Mouse (Mus musculus): ENCODE measurements around the gene Exo1. TPM values are rescaled to one million over a fixed set of nuclear protein-coding genes. Genes with fewer than 3 reads are reported as not detected.

Exo1 gene
- polyA plus RNA-seq, 1 experiment from 2014 or later = 13.6 TPM

GRCm38 (mm10) chr1:175883398-175883797, 3.0 kb downstream of the Exo1 start:
- H3K9me3 ChIP-seq (ENCODE audit: low read length) = no peaks in the 10 kb centered on the region
- H3K4me3 ChIP-seq (ENCODE audit: low read depth, low read length) = no peak overlapping the region
- no peak for TF ChIP-seq EP300 (IDR thresholded peaks at IDR 0.05; ENCODE audit: low read depth)
- TF ChIP-seq CTCF (IDR thresholded peaks at IDR 0.05; ENCODE audit: low read depth) = no peak
- no peak overlapping the region for H3K27ac ChIP-seq (ENCODE audit: low read depth)
- no peak for ATAC-seq
- WGBS (ENCODE audit: insufficient replicate concordance) = 76% methylated on average over 3 of the region's 3 CpGs
- H3K4me2 ChIP-seq (ENCODE audit: low read depth, low read length) = no peak overlapping the region
- H3K27me3 ChIP-seq (ENCODE audit: insufficient read depth, low read length) = no peaks in the 10 kb centered on the region
- H3K4me1 ChIP-seq (ENCODE audit: insufficient read depth) = peaks cover 4% of the 10 kb centered on the region; the same call in 1 of the 2 replicates
- H3K36me3 ChIP-seq (replicated peaks; ENCODE audit: insufficient read depth, low read length) = peaks cover 10% of the 10 kb centered on the region; the same call in 1 of the 2 replicates
- no peak overlapping the region for H3K9ac ChIP-seq (replicated peaks)
- DNase-seq = no peak

- WGBS (ENCODE audit: insufficient replicate concordance) = 92% methylated on average over 6 of the region's 6 CpGs
Observed at GRCm38 (mm10) chr1:175893263-175893662, 12.9 kb downstream of the Exo1 start.

GRCm38 (mm10) chr1:175893726-175894125, 13.3 kb downstream of the Exo1 start:
- H3K36me3 ChIP-seq (replicated peaks; ENCODE audit: insufficient read depth, low read length) = peaks cover 29% of the 10 kb centered on the region
- no peak for TF ChIP-seq EP300 (IDR thresholded peaks at IDR 0.05; ENCODE audit: low read depth)
- no peak for TF ChIP-seq CTCF (IDR thresholded peaks at IDR 0.05; ENCODE audit: low read depth)
- no peak overlapping the region for H3K27ac ChIP-seq (ENCODE audit: low read depth)
- ATAC-seq (no peak), DNase-seq (no peak)
- no peaks in the 10 kb centered on the region for H3K27me3 ChIP-seq (ENCODE audit: insufficient read depth, low read length)
- no peak overlapping the region for H3K4me2 ChIP-seq (ENCODE audit: low read depth, low read length)
- H3K4me1 ChIP-seq (ENCODE audit: insufficient read depth) = no peaks in the 10 kb centered on the region
- no peaks in the 10 kb centered on the region for H3K9me3 ChIP-seq (ENCODE audit: low read length)
- WGBS (ENCODE audit: insufficient replicate concordance) = 89% methylated on average over 12 of the region's 12 CpGs
- H3K4me3 ChIP-seq (ENCODE audit: low read depth, low read length) = no peak overlapping the region
- H3K9ac ChIP-seq (replicated peaks) = no peak overlapping the region

More at GRCm38 (mm10) chr1:175893263-175893662, 12.9 kb downstream of the Exo1 start:
- Histone ChIP-seq H3K4me2 (ENCODE audit: low read depth, low read length) (no peak overlapping the region), H3K27ac (ENCODE audit: low read depth) (no peak overlapping the region), H3K36me3 (replicated peaks; ENCODE audit: insufficient read depth, low read length) (peaks cover 29% of the 10 kb centered on the region), H3K9ac (replicated peaks) (no peak overlapping the region), H3K9me3 (ENCODE audit: low read length) (no peaks in the 10 kb centered on the region), H3K4me1 (ENCODE audit: insufficient read depth) (no peaks in the 10 kb centered on the region), H3K27me3 (ENCODE audit: insufficient read depth, low read length) (no peaks in the 10 kb centered on the region), H3K4me3 (ENCODE audit: low read depth, low read length) (no peak overlapping the region)
- no peak for DNase-seq
- ATAC-seq = no peak
- no peak for TF ChIP-seq CTCF (IDR thresholded peaks at IDR 0.05; ENCODE audit: low read depth)
- TF ChIP-seq EP300 (IDR thresholded peaks at IDR 0.05; ENCODE audit: low read depth) = no peak

GRCm38 (mm10) chr1:175911207-175911606, 30.8 kb downstream of the Exo1 start:
- TF ChIP-seq EP300 (IDR thresholded peaks at IDR 0.05; ENCODE audit: low read depth) = no peak
- no peak for TF ChIP-seq CTCF (IDR thresholded peaks at IDR 0.05; ENCODE audit: low read depth)
- Histone ChIP-seq H3K36me3 (replicated peaks; ENCODE audit: insufficient read depth, low read length) (peaks cover 12% of the 10 kb centered on the region), H3K27ac (ENCODE audit: low read depth) (no peak overlapping the region), H3K9ac (replicated peaks) (no peak overlapping the region), H3K9me3 (ENCODE audit: low read length) (no peaks in the 10 kb centered on the region), H3K4me2 (ENCODE audit: low read depth, low read length) (no peak overlapping the region), H3K4me3 (ENCODE audit: low read depth, low read length) (no peak overlapping the region), H3K27me3 (ENCODE audit: insufficient read depth, low read length) (no peaks in the 10 kb centered on the region), H3K4me1 (ENCODE audit: insufficient read depth) (peaks cover 6% of the 10 kb centered on the region; the same call in 1 of the 2 replicates)
- DNase-seq = no peak
- no peak for ATAC-seq
- WGBS (ENCODE audit: insufficient replicate concordance) = 64% methylated on average over 2 of the region's 2 CpGs

GRCm38 (mm10) chr1:175912038-175912437, 31.7 kb downstream of the Exo1 start:
- WGBS (ENCODE audit: insufficient replicate concordance) = 71% methylated on average over 3 of the region's 3 CpGs
- H3K27me3 ChIP-seq (ENCODE audit: insufficient read depth, low read length) = no peaks in the 10 kb centered on the region
- no peak overlapping the region for H3K4me2 ChIP-seq (ENCODE audit: low read depth, low read length)
- peaks cover 9% of the 10 kb centered on the region for H3K36me3 ChIP-seq (replicated peaks; ENCODE audit: insufficient read depth, low read length)
- no peak overlapping the region for H3K27ac ChIP-seq (ENCODE audit: low read depth)
- H3K9me3 ChIP-seq (ENCODE audit: low read length) = no peaks in the 10 kb centered on the region
- TF ChIP-seq CTCF (IDR thresholded peaks at IDR 0.05; ENCODE audit: low read depth) = no peak
- no peak for TF ChIP-seq EP300 (IDR thresholded peaks at IDR 0.05; ENCODE audit: low read depth)
- DNase-seq = no peak
- no peak for ATAC-seq
- H3K4me3 ChIP-seq (ENCODE audit: low read depth, low read length) = no peak overlapping the region
- H3K9ac ChIP-seq (replicated peaks) = no peak overlapping the region
- H3K4me1 ChIP-seq (ENCODE audit: insufficient read depth) = peaks cover 6% of the 10 kb centered on the region; the same call in 1 of the 2 replicates

GRCm38 (mm10) chr1:175913728-175914303, 33.4 kb downstream of the Exo1 start:
- H3K4me2 ChIP-seq (ENCODE audit: low read depth, low read length) = no peak overlapping the region
- ATAC-seq = no peak

More at GRCm38 (mm10) chr1:175913728-175914303, 33.4 kb downstream of the Exo1 start:
- DNase-seq = no peak
- Histone ChIP-seq H3K27ac (ENCODE audit: low read depth) (no peak overlapping the region), H3K4me3 (ENCODE audit: low read depth, low read length) (no peak overlapping the region), H3K36me3 (replicated peaks; ENCODE audit: insufficient read depth, low read length) (peaks cover 5% of the 10 kb centered on the region), H3K9me3 (ENCODE audit: low read length) (no peaks in the 10 kb centered on the region), H3K27me3 (ENCODE audit: insufficient read depth, low read length) (no peaks in the 10 kb centered on the region), H3K9ac (replicated peaks) (no peak overlapping the region), H3K4me1 (ENCODE audit: insufficient read depth) (peaks cover 6% of the 10 kb centered on the region; the same call in 1 of the 2 replicates)
- 65% methylated on average over 5 of the region's 5 CpGs for WGBS (ENCODE audit: insufficient replicate concordance)
- TF ChIP-seq CTCF (IDR thresholded peaks at IDR 0.05; ENCODE audit: low read depth) (no peak), EP300 (IDR thresholded peaks at IDR 0.05; ENCODE audit: low read depth) (no peak)
